Mouse (Mus musculus): ENCODE results near the gene Atp8a2.

DNA sequence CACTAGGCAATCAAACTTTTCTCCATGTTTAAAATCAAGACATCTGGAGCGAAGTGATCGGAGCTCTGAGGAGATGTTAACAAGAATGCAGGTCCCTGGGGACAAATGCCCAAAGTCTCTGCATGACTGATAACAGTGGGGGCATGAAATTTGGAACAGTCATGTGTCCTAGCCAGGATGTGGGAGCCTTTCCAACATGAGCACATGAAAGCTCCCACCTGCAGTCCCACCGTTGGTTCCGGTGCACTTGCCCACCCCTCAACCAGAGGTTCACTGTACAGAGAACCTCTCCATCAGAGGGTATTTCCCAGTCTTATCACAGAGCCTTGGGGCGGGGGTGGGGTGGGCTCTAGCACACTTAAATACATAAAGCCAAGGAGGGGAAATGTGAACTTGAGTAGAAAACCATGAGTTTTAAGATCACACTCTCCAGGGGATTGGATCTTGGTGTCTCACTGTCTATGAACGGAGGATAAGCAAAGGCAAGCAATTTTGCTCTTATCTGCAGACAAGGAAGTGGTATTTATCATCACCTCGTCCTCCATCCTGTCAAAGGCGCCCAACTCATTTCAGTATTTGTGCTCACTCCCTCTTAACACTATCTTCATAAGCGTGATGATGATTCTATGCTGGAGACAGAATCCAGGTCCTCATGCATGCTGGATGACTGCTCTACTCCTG is 65.6 kb downstream of the Atp8a2 start:
- no peak for TF ChIP-seq CTCF (IDR thresholded peaks at IDR 0.05; ENCODE audit: low read depth, low read length)
- TF ChIP-seq GATA1 (IDR thresholded peaks at IDR 0.05; ENCODE audit: borderline replicate concordance, low read length), result no peak
- TF ChIP-seq POLR2AphosphoS5 (IDR thresholded peaks at IDR 0.05; ENCODE audit: insufficient replicate concordance, low read depth, low read length), result no peak
